Mouse (Mus musculus): Measurements from ENCODE around the gene H2al1g. TPM values are rescaled to one million over a fixed set of nuclear protein-coding genes. Genes with fewer than 3 reads are reported as not detected.
"Not testable (repeated sequence)": the region's sequence is repeated elsewhere in the genome, so short reads cannot be mapped to it uniquely, and the experiment has no call there.

The H2al1g gene
- total RNA-seq (2014; fragmentation: Nextera tagmentation), result not detected in 2 replicates
- total RNA-seq (2017), result not detected in 2 replicates
- polyA plus RNA-seq (2012), result not detected in 2 replicates

DNA sequence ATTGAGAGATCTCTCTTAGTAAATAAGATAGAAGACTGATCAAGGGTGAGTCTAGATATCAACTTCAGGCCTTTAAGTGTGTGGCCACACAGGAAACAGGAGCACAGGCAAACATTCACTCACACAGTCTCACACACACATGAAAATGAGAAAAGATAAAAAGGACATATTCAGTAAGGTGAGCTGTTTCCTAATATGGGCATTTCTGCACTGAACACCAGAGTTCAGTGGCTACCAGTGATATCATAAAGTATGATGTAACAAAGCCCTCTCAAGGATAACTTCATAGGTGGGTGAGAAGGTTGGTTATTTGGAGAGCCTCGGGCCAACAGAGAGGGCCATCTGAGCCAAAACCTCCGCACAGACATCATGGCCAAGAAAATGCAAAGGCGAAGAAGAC lies at the start of gene H2al1g:
Gene H2al1g (plus strand): TSS at position 301 of the 400 bp plus-strand sequence.
- not testable (repeated sequence) for H3K27me3 ChIP-seq (ENCODE audit: insufficient read depth, low read length); H3K4me3 ChIP-seq (ENCODE audit: low read depth, low read length); ATAC-seq (ENCODE audit: extremely low read depth, insufficient number of reproducible peaks, low FRiP score, poor library complexity, severe bottlenecking); H3K36me3 ChIP-seq (replicated peaks); H3K9me3 ChIP-seq (replicated peaks); H3K4me1 ChIP-seq (ENCODE audit: insufficient read depth, low read depth, low read length); DNase-seq (ENCODE audit: low spot score)

DNA sequence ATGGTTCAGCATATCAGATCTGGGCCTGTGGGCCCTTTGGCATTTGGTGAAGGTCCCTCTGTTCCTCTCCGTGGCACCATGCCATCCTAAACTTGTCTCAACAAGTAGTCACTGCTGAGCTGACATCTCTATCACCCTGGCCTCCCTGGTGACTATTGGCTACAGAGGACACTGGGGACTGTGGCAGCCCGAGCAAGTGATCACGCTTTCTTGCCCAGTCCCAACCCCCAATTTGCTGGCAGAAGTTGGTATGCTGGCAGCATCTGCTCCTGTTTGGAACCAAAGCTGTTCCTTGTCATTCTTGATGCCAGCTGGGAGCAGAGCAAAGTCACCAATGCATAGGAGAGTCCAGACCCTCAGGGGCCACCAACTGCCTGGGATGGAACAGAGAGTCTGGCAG lies 49.0 kb upstream of the H2al1g start:
- no peaks in the 10 kb centered on the region for H3K4me1 ChIP-seq (ENCODE audit: insufficient read depth, low read depth, low read length)
- ATAC-seq (ENCODE audit: extremely low read depth, insufficient number of reproducible peaks, low FRiP score, poor library complexity, severe bottlenecking) (no peak), DNase-seq (ENCODE audit: low spot score) (no peak)
- H3K27me3 ChIP-seq (ENCODE audit: insufficient read depth, low read length), result no peaks in the 10 kb centered on the region
- H3K9me3 ChIP-seq (replicated peaks), result no peaks in the 10 kb centered on the region
- no peak overlapping the region for H3K4me3 ChIP-seq (ENCODE audit: low read depth, low read length)
- TF ChIP-seq GATA2 (IDR thresholded peaks at IDR 0.05; ENCODE audit: borderline replicate concordance, low read depth, low read length), result no peak
- TF ChIP-seq TAL1 (conservative IDR thresholded peaks at IDR 0.05; ENCODE audit: low read depth, low read length), result no peak
- TF ChIP-seq GATA1 (IDR thresholded peaks at IDR 0.05; ENCODE audit: borderline replicate concordance, low read length), result no peak
- no peak for TF ChIP-seq CTCF (IDR thresholded peaks at IDR 0.05; ENCODE audit: low read depth, low read length)
- no peak for TF ChIP-seq POLR2AphosphoS5 (IDR thresholded peaks at IDR 0.05; ENCODE audit: insufficient replicate concordance, low read depth, low read length)
- H3K36me3 ChIP-seq (replicated peaks), result no peaks in the 10 kb centered on the region

DNA sequence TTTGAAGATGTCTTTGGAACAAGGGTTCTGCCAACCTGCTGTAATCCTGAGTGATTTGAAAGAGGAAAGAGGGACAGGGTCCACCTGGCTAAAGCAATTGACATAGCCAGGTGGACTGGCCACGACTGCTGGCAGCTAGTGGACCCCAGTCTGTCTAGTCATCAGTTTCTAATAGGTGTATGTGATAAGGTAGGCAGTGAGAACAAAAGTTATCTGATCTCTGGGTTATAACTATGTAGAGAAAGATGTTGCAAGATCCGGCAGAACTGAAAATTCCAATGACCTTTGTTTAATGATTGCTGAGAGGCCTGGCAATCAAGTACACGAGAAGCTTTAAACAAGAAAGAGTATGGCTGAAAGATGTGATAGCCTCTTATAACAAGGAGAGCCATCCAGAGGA lies 44.9 kb upstream of the H2al1g start:
- ATAC-seq (ENCODE audit: extremely low read depth, insufficient number of reproducible peaks, low FRiP score, poor library complexity, severe bottlenecking), result no peak
- DNase-seq (ENCODE audit: low spot score), result no peak
- no peaks in the 10 kb centered on the region for H3K27me3 ChIP-seq (ENCODE audit: insufficient read depth, low read length)

DNA sequence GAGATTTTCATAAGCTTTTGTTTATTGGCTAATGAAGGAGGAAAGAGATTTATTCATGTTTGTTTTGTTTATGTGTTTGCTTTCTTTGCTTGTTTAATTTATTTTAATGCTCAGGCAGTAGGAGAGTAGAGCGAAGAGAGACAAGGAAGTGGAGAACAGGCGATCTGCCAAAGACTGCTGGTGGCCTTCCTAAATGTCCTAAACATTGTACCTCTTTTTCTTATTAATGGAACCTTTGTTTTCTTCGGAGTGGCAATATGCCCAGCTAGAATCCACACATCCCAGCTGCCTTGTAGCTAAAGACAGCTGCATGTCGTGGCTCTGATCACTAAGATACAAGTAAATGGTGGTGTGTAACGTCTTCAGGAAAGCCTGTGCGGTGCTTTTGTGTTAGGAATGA lies 41.0 kb upstream of the H2al1g start:
- H3K9me3 ChIP-seq (replicated peaks), result no peaks in the 10 kb centered on the region
- no peaks in the 10 kb centered on the region for H3K36me3 ChIP-seq (replicated peaks)
- no peaks in the 10 kb centered on the region for H3K4me1 ChIP-seq (ENCODE audit: insufficient read depth, low read depth, low read length)
- TF ChIP-seq GATA1 (IDR thresholded peaks at IDR 0.05; ENCODE audit: borderline replicate concordance, low read length), result no peak
- TF ChIP-seq CTCF (IDR thresholded peaks at IDR 0.05; ENCODE audit: low read depth, low read length), result no peak
- TF ChIP-seq TAL1 (conservative IDR thresholded peaks at IDR 0.05; ENCODE audit: low read depth, low read length), result no peak
- no peak for TF ChIP-seq POLR2AphosphoS5 (IDR thresholded peaks at IDR 0.05; ENCODE audit: insufficient replicate concordance, low read depth, low read length)
- TF ChIP-seq GATA2 (IDR thresholded peaks at IDR 0.05; ENCODE audit: borderline replicate concordance, low read depth, low read length), result no peak
- H3K27me3 ChIP-seq (ENCODE audit: insufficient read depth, low read length), result no peaks in the 10 kb centered on the region
- DNase-seq (ENCODE audit: low spot score), result no peak
- ATAC-seq (ENCODE audit: extremely low read depth, insufficient number of reproducible peaks, low FRiP score, poor library complexity, severe bottlenecking), result no peak
- H3K4me3 ChIP-seq (ENCODE audit: low read depth, low read length), result no peak overlapping the region

More for the DNA sequence above, 44.9 kb upstream of the H2al1g start:
- H3K36me3 ChIP-seq (replicated peaks), result no peaks in the 10 kb centered on the region
- no peak overlapping the region for H3K4me3 ChIP-seq (ENCODE audit: low read depth, low read length)
- TF ChIP-seq GATA2 (IDR thresholded peaks at IDR 0.05; ENCODE audit: borderline replicate concordance, low read depth, low read length) (no peak), TAL1 (conservative IDR thresholded peaks at IDR 0.05; ENCODE audit: low read depth, low read length) (no peak), CTCF (IDR thresholded peaks at IDR 0.05; ENCODE audit: low read depth, low read length) (no peak), GATA1 (IDR thresholded peaks at IDR 0.05; ENCODE audit: borderline replicate concordance, low read length) (no peak), POLR2AphosphoS5 (IDR thresholded peaks at IDR 0.05; ENCODE audit: insufficient replicate concordance, low read depth, low read length) (no peak)
- no peaks in the 10 kb centered on the region for H3K9me3 ChIP-seq (replicated peaks)
- H3K4me1 ChIP-seq (ENCODE audit: insufficient read depth, low read depth, low read length), result no peaks in the 10 kb centered on the region

DNA sequence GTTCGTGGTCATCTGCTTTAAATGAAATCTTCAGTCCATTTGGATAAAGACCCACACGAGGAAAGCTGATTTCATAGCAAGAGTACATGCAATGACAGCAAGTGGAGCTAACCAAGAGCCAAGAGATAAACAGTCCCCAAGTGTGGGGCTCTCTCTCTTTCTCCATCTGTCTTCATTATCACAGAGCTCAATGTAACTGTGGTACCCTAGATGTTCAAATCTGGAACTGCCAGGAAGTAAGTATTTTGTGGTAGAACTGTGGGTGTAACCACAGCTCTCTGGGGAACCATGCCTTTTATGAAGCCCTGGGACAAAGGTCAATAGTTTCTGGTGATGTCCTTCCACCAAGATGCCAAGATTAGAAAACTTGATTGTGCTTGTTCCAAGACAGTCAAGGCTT lies 37.3 kb upstream of the H2al1g start:
- DNase-seq (ENCODE audit: low spot score) (no peak), ATAC-seq (ENCODE audit: extremely low read depth, insufficient number of reproducible peaks, low FRiP score, poor library complexity, severe bottlenecking) (no peak)
- no peaks in the 10 kb centered on the region for H3K9me3 ChIP-seq (replicated peaks)
- TF ChIP-seq TAL1 (conservative IDR thresholded peaks at IDR 0.05; ENCODE audit: low read depth, low read length) (no peak), POLR2AphosphoS5 (IDR thresholded peaks at IDR 0.05; ENCODE audit: insufficient replicate concordance, low read depth, low read length) (no peak), CTCF (IDR thresholded peaks at IDR 0.05; ENCODE audit: low read depth, low read length) (no peak), GATA1 (IDR thresholded peaks at IDR 0.05; ENCODE audit: borderline replicate concordance, low read length) (no peak), GATA2 (IDR thresholded peaks at IDR 0.05; ENCODE audit: borderline replicate concordance, low read depth, low read length) (no peak)
- H3K36me3 ChIP-seq (replicated peaks), result no peaks in the 10 kb centered on the region
- H3K4me1 ChIP-seq (ENCODE audit: insufficient read depth, low read depth, low read length), result no peaks in the 10 kb centered on the region
- no peaks in the 10 kb centered on the region for H3K27me3 ChIP-seq (ENCODE audit: insufficient read depth, low read length)
- no peak overlapping the region for H3K4me3 ChIP-seq (ENCODE audit: low read depth, low read length)

DNA sequence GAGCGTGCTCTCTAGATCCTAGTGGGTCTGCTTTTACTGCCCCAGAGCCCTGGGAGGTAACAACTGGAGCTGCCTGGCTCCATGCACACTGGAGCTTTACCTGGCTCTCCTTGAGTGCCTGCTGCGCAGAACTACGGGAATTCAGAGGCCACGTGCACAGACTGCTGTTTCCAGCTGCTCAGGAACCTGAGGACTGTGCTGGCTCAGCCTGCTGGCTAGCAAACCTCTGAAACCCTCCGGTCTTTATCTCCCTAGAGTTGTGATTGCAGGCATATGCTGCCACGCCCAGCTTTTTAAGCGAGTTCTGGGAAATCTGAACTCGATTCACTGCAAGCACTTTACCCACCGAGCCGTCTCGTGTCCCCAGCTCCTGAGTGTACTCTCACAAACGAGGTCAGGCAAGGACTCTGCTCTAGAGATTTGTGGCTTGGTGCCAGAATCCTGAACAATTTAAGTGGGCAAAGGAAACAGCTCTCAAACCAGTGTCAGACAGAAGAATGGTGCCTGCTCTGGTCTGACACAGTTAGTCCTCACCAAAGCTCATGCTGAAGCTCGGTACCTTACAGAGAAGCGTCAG lies 29.7 kb upstream of the H2al1g start:
- no peaks in the 10 kb centered on the region for H3K4me1 ChIP-seq (ENCODE audit: insufficient read depth, low read depth, low read length)
- H3K9me3 ChIP-seq (replicated peaks), result no peaks in the 10 kb centered on the region
- no peaks in the 10 kb centered on the region for H3K36me3 ChIP-seq (replicated peaks)
- no peak for TF ChIP-seq CTCF (IDR thresholded peaks at IDR 0.05; ENCODE audit: low read depth, low read length)
- no peak for TF ChIP-seq TAL1 (conservative IDR thresholded peaks at IDR 0.05; ENCODE audit: low read depth, low read length)
- TF ChIP-seq GATA2 (IDR thresholded peaks at IDR 0.05; ENCODE audit: borderline replicate concordance, low read depth, low read length), result no peak
- no peak for TF ChIP-seq POLR2AphosphoS5 (IDR thresholded peaks at IDR 0.05; ENCODE audit: insufficient replicate concordance, low read depth, low read length)
- no peak for TF ChIP-seq GATA1 (IDR thresholded peaks at IDR 0.05; ENCODE audit: borderline replicate concordance, low read length)
- DNase-seq (ENCODE audit: low spot score) (no peak), ATAC-seq (ENCODE audit: extremely low read depth, insufficient number of reproducible peaks, low FRiP score, poor library complexity, severe bottlenecking) (no peak)
- no peaks in the 10 kb centered on the region for H3K27me3 ChIP-seq (ENCODE audit: insufficient read depth, low read length)
- H3K4me3 ChIP-seq (ENCODE audit: low read depth, low read length), result no peak overlapping the region

Data from G1E (cell line).